Mouse (Mus musculus): Measurements from ENCODE around the gene B4galnt1. TPM values are rescaled to one million over a fixed set of nuclear protein-coding genes. Genes with fewer than 3 reads are reported as not detected.
A peak's percentile ranks its signal among the peaks of the same experiment; 100 is the strongest.
"Not testable (repeated sequence)": the region's sequence is repeated elsewhere in the genome, so short reads cannot be mapped to it uniquely, and the experiment has no call there.

B4galnt1 gene
- total and polyA plus RNA-seq, 3 experiments = 24.6 to 66.0 (median 65.8) TPM

DNA sequence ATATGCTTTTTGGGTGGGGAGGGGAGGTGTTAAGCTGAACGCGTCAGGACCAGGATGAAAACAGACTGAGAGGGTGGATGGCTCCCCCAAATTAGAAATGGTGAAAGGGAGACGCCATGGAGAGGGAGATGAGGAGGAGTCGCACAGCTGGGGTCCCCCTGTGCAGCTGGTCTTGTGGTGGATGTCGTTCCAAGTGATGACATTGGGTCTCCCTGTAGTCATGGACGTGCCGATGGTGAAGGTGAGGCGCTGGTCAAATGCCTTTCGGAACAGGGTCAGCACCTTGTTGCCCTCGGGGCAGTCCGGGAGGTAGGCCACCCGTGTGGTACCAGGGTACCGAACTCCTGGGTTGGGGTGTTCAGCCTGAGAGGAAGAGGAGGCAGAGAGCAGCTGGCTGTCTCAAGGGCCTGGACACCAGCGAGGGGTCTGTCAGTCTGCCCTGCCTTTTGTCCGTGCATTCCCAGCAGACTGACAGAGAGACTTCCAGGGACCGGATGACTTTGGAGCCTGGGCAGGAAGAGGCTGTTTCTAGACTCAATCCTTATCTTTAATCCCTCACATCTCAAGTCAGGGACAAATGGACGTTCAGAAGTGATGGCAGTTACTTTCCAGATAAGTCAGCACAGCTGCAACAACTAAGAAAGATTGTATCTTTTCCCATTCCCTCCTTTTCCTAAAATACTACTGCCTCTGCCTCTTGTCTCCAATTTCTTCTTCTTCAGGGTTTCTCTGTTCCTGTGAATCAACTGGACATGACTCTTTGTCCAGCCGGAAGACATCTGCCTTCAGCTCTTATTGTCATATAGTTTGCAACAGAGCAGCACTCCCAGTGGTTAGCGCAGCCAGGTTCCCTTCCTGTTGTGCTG lies 26.4 kb downstream of the B4galnt1 start:
- H3K4me3 ChIP-seq (ENCODE audit: control insufficient read depth in 1 of 2, insufficient read depth in 1 of 2, low read depth in 2 of 2, low read length in 2 of 2) = no peak overlapping the region
- no peaks in the 10 kb centered on the region for H3K27me3 ChIP-seq (ENCODE audit: control insufficient read depth in 1 of 2, insufficient read depth in 2 of 2, low read length in 2 of 2)
- peaks cover 0 to 30% of the 10 kb centered on the region in 2 experiments; a peak in 2 of 4 replicates for H3K36me3 ChIP-seq (ENCODE audit: control insufficient read depth in 1 of 2, insufficient read depth in 2 of 2, low read length in 2 of 2)
- TF ChIP-seq TCF12 (IDR thresholded peaks at IDR 0.05; ENCODE audit: low read depth, low read length) (peak; percentile 36; the same call in 1 of the 2 replicates), EP300 (IDR thresholded peaks at IDR 0.05; ENCODE audit: low read depth in 1 of 2, low read length in 2 of 2) (peak; percentile 47 to 62; a peak in 3 of 4 replicates), ETS1 (IDR thresholded peaks at IDR 0.05; ENCODE audit: low read depth, low read length) (peak; percentile 48), GATA1 (IDR thresholded peaks at IDR 0.05; ENCODE audit: low read depth, low read length) (peak; percentile 59), RAD21 (IDR thresholded peaks at IDR 0.05; ENCODE audit: low read depth, low read length) (no peak)
- no peak overlapping the region for H3K9ac ChIP-seq (ENCODE audit: control insufficient read depth, low read depth, low read length, poor library complexity, severe bottlenecking)
- peaks cover 12% of the 10 kb centered on the region; the same call in 1 of the 2 replicates for H3K79me2 ChIP-seq (ENCODE audit: control insufficient read depth, insufficient read depth, low read length, poor library complexity)
- peaks cover 4 to 34% of the 10 kb centered on the region in 2 experiments; a peak in 3 of 4 replicates for H3K4me1 ChIP-seq (ENCODE audit: control insufficient read depth in 1 of 2, insufficient read depth in 2 of 2, low read length in 2 of 2)
- no peak for DNase-seq (ENCODE audit: low read depth, low spot score)
- no peaks in the 10 kb centered on the region for H3K9me3 ChIP-seq (replicated peaks; ENCODE audit: insufficient read depth, low read length)
- peak overlapping the region; percentile 96 for H3K27ac ChIP-seq (ENCODE audit: control insufficient read depth, low read depth, low read length)

- H3K4me3 ChIP-seq (ENCODE audit: control insufficient read depth in 1 of 2, insufficient read depth in 1 of 2, low read depth in 2 of 2, low read length in 2 of 2); H3K9ac ChIP-seq (ENCODE audit: control insufficient read depth, low read depth, low read length, poor library complexity, severe bottlenecking); H3K27me3 ChIP-seq (ENCODE audit: control insufficient read depth in 1 of 2, insufficient read depth in 2 of 2, low read length in 2 of 2); H3K9me3 ChIP-seq (replicated peaks; ENCODE audit: insufficient read depth, low read length); DNase-seq (ENCODE audit: low read depth, low spot score): not testable (repeated sequence)
- H3K27ac ChIP-seq (ENCODE audit: control insufficient read depth, low read depth, low read length) = peak overlapping the region; percentile 96
- H3K79me2 ChIP-seq (ENCODE audit: control insufficient read depth, insufficient read depth, low read length, poor library complexity) = peaks cover 12% of the 10 kb centered on the region; the same call in 1 of the 2 replicates
- peaks cover 0 to 30% of the 10 kb centered on the region in 2 experiments; a peak in 2 of 4 replicates for H3K36me3 ChIP-seq (ENCODE audit: control insufficient read depth in 1 of 2, insufficient read depth in 2 of 2, low read length in 2 of 2)
- H3K4me1 ChIP-seq (ENCODE audit: control insufficient read depth in 1 of 2, insufficient read depth in 2 of 2, low read length in 2 of 2) = peaks cover 4 to 34% of the 10 kb centered on the region in 2 experiments; a peak in 3 of 4 replicates
- TF ChIP-seq ZNF384 (IDR thresholded peaks at IDR 0.05; ENCODE audit: low read depth, low read length) = peak; percentile 24; the same call in 1 of the 2 replicates
Measured at GRCm38 (mm10) chr10:127192057-127192328, 27.0 kb downstream of the B4galnt1 start.

DNA sequence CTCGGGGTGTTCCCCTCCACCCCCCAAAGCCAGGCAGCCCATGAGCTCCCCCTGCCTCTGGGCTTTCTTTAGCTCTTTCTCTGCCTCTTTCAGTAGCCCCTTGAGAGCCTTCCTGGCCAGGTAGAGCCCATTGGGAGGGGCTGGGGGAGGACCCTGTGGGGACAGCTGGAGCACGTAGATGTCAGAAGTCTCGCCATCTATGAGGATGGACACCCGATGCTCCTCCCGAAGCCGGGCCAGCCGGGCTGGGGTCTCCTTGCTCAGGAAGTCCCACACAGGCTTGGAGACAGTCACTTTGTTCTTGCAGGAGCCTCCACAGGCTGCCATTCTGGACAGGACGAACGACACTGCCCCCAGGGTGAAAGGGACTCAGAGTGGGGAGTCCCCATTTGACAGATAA lies 28.0 kb downstream of the B4galnt1 start:
- Histone ChIP-seq H3K79me2 (ENCODE audit: control insufficient read depth, insufficient read depth, low read length, poor library complexity) (peaks cover 11% of the 10 kb centered on the region; the same call in 1 of the 2 replicates), H3K9ac (ENCODE audit: control insufficient read depth, low read depth, low read length, poor library complexity, severe bottlenecking) (no peak overlapping the region), H3K27me3 (ENCODE audit: control insufficient read depth in 1 of 2, insufficient read depth in 2 of 2, low read length in 2 of 2) (no peaks in the 10 kb centered on the region), H3K9me3 (replicated peaks; ENCODE audit: insufficient read depth, low read length) (no peaks in the 10 kb centered on the region), H3K36me3 (ENCODE audit: control insufficient read depth in 1 of 2, insufficient read depth in 2 of 2, low read length in 2 of 2) (peaks cover 0 to 30% of the 10 kb centered on the region in 2 experiments; a peak in 2 of 4 replicates), H3K4me3 (ENCODE audit: control insufficient read depth in 1 of 2, insufficient read depth in 1 of 2, low read depth in 2 of 2, low read length in 2 of 2) (no peak overlapping the region), H3K4me1 (ENCODE audit: control insufficient read depth in 1 of 2, insufficient read depth in 2 of 2, low read length in 2 of 2) (peaks cover 4 to 30% of the 10 kb centered on the region in 2 experiments; a peak in 3 of 4 replicates), H3K27ac (ENCODE audit: control insufficient read depth, low read depth, low read length) (peak overlapping the region; percentile 1; the same call in 1 of the 2 replicates)
- DNase-seq (ENCODE audit: low read depth, low spot score) = no peak
- no peak for TF ChIP-seq RAD21 (IDR thresholded peaks at IDR 0.05; ENCODE audit: low read depth, low read length)
- no peak for TF ChIP-seq UBTF (IDR thresholded peaks at IDR 0.05; ENCODE audit: borderline replicate concordance, insufficient read depth, low read depth, low read length)
- TF ChIP-seq CHD1 (IDR thresholded peaks at IDR 0.05; ENCODE audit: low read depth, low read length) = no peak
- no peak for TF ChIP-seq NELFE (IDR thresholded peaks at IDR 0.05; ENCODE audit: low read depth, low read length)
- TF ChIP-seq RCOR1 (IDR thresholded peaks at IDR 0.05; ENCODE audit: low read depth, low read length) = no peak
- no peak for TF ChIP-seq MXI1 (IDR thresholded peaks at IDR 0.05; ENCODE audit: low read depth, low read length)
- no peak for TF ChIP-seq BHLHE40 (IDR thresholded peaks at IDR 0.05; ENCODE audit: borderline replicate concordance, low read depth, low read length)
- no peak for TF ChIP-seq USF2 (IDR thresholded peaks at IDR 0.05; ENCODE audit: borderline replicate concordance in 1 of 2, insufficient read depth in 1 of 2, low read depth in 1 of 2, low read length in 2 of 2)
- no peak for TF ChIP-seq MAZ (IDR thresholded peaks at IDR 0.05; ENCODE audit: low read depth, low read length)
- TF ChIP-seq GATA1 (IDR thresholded peaks at IDR 0.05; ENCODE audit: low read depth, low read length) = no peak
- no peak for TF ChIP-seq HCFC1 (IDR thresholded peaks at IDR 0.05; ENCODE audit: low read depth, low read length)
- TF ChIP-seq JUND (IDR thresholded peaks at IDR 0.05; ENCODE audit: low read depth, low read length) = no peak
- no peak for TF ChIP-seq EP300 (IDR thresholded peaks at IDR 0.05; ENCODE audit: low read depth in 1 of 2, low read length in 2 of 2)
- TF ChIP-seq NRF1 (IDR thresholded peaks at IDR 0.05; ENCODE audit: insufficient read depth, low read depth, low read length, poor library complexity, severe bottlenecking) = no peak
- TF ChIP-seq KAT2A (conservative IDR thresholded peaks at IDR 0.05; ENCODE audit: low read depth, low read length) = no peak
- no peak for TF ChIP-seq MYB (IDR thresholded peaks at IDR 0.05; ENCODE audit: low read depth, low read length)
- no peak for TF ChIP-seq GABPA (IDR thresholded peaks at IDR 0.05; ENCODE audit: low read depth, low read length)

All from MEL (cell line).